Mouse (Mus musculus) lung, adult 2 months (tissue): ENCODE data around the gene Slc25a21.

Experiments used
- CTCF ChIP-seq: fragments of 200-500 bp; IDR thresholded peaks from 2 replicates; pipeline ENCODE4 v1.5.1; 2011; ENCODE audit warnings: mild to moderate bottlenecking, low read length, control low read depth; ENCODE audit not compliant: insufficient read depth
- POLR2A ChIP-seq: fragments of 200-500 bp; IDR thresholded peaks from 2 replicates; pipeline ENCODE4 v1.6.1; 2011; ENCODE audit warnings: low read depth, mild to moderate bottlenecking, control low read depth, low read length, borderline replicate concordance; ENCODE audit errors: extremely low read depth

- TF ChIP-seq CTCF, result no peak
- TF ChIP-seq POLR2A, result no peak
Measured at GRCm38 (mm10) chr12:57083533-57083932, 113.7 kb downstream of the Slc25a21 start.
